Mouse (Mus musculus): ENCODE measurements around the gene Il9.

DNA sequence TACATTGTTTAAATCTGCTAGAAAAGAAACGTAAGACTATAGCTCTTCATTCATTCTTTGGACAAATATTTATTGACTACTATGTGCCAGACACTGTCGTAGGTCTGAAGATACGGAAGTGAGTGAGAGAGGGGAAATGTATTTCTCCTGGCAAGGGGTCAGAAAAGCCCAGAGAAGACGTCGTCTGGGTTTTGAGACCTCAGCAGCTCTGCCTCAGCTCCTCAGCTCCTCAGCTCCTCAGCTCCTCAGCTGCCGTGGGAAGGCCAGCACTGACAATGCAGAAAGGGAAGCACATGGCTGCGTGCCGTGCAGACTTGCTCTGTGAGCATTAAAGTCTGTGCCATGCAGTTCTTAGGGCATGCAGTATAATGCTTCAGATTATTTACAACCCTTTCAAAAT is 47.6 kb upstream of the Il9 start:
- TF ChIP-seq POLR2A (IDR thresholded peaks at IDR 0.05; ENCODE audit: extremely low read depth, insufficient read depth, low read length) = no peak
- TF ChIP-seq CTCF (IDR thresholded peaks at IDR 0.05; ENCODE audit: low read depth, low read length) = no peak

Measured in liver, adult 2 months (tissue).